Mouse (Mus musculus) heart, postnatal 0 days (tissue): ENCODE measurements around the gene Hnrnpa1. TPM values are rescaled to one million over a fixed set of nuclear protein-coding genes. Genes with fewer than 3 reads are reported as not detected.
"Not testable (repeated sequence)": the region's sequence is repeated elsewhere in the genome, so short reads cannot be mapped to it uniquely, and the experiment has no call there.

Experiments used
- ATAC-seq: fragments of 200-750 bp; cut with Nextera tagmentation; 2 replicates; pipeline ENCODE4 v1.8.0; 2017; ENCODE audit warnings: low read depth, moderate number of reproducible peaks, moderate library complexity; ENCODE audit not compliant: insufficient read depth
- DNase-seq: peaks from one replicate; pipeline ENCODE4 v3.0.0-alpha.2; 2016; ENCODE audit warnings: low spot score
- H3K27ac ChIP-seq: fragments of 300-500 bp; sonication (generic); 2 replicates; pipeline ENCODE4 v1.5.1; 2014; ENCODE audit warnings: low read depth, mild to moderate bottlenecking
- H3K27me3 ChIP-seq: fragments of 300-500 bp; sonication (generic); 2 replicates; pipeline ENCODE4 v1.6.1; 2014; ENCODE audit warnings: low read length, mixed read lengths; ENCODE audit not compliant: control insufficient read depth, insufficient read depth
- H3K36me3 ChIP-seq: fragments of 300-500 bp; sonication (generic); replicated peaks from 2 replicates; pipeline ENCODE4 v1.6.1; 2014; ENCODE audit warnings: low read length, mixed read lengths; ENCODE audit not compliant: control insufficient read depth, insufficient read depth
- H3K4me1 ChIP-seq: fragments of 300-500 bp; sonication (generic); 2 replicates; pipeline ENCODE4 v1.6.1; 2014; ENCODE audit warnings: antibody characterized with exemption; ENCODE audit not compliant: control insufficient read depth, insufficient read depth
- H3K4me2 ChIP-seq: fragments of 300-500 bp; sonication (generic); 2 replicates; pipeline ENCODE4 v1.6.1; 2014; ENCODE audit warnings: low read depth, mild to moderate bottlenecking, low read length, moderate library complexity
- H3K4me3 ChIP-seq: fragments of 300-500 bp; sonication (generic); 2 replicates; pipeline ENCODE4 v1.5.1; 2014; ENCODE audit warnings: low read depth, low read length
- H3K9ac ChIP-seq: fragments of 300-500 bp; sonication (generic); replicated peaks from 2 replicates; pipeline ENCODE4 v1.6.1; 2014; ENCODE audit warnings: low read depth, low read length, mixed read lengths
- H3K9me3 ChIP-seq: fragments of 300-500 bp; sonication (generic); replicated peaks from 2 replicates; pipeline ENCODE4 v1.6.1; 2016; ENCODE audit warnings: low read length; ENCODE audit not compliant: control insufficient read depth
- CTCF ChIP-seq: IDR thresholded peaks from 2 replicates; pipeline ENCODE4 v1.5.1; 2016; ENCODE audit warnings: antibody characterized with exemption, control low read depth, low read depth
- EP300 ChIP-seq: IDR thresholded peaks from 2 replicates; pipeline ENCODE4 v1.6.1; 2016; ENCODE audit warnings: antibody characterized with exemption, low read depth
- WGBS: fragments of 180-500 bp; shearing (Covaris S2); extraction: QIAGEN DNeasy Blood & Tissue Kit; methylation state at CpG from one replicate; pipeline ENCODE4 v1.1.7; 2014; 5-methylcytosine and 5-hydroxymethylcytosine counted together
- polyA plus RNA-seq: library from polyadenylated mRNA; unstranded; fragments of >200 nt; fragmentation: Nextera tagmentation; extraction: Ambion mirVana; gene quantifications from 2 replicates; pipeline ENCODE4 v1.2.1, GENCODE M21; 2015
- total RNA-seq: library from RNA; depleted of rRNA; stranded (reverse); fragments of >200 nt; gene quantifications from 2 replicates; pipeline ENCODE4 v1.2.3, GENCODE M21; 2014; ENCODE audit warnings: low replicate concordance

Hnrnpa1 gene
- total and polyA plus RNA-seq, 2 experiments from 2014 or later: 37.0 to 284 TPM

- Histone ChIP-seq H3K27ac (peak overlapping the region; percentile 64), H3K4me3 (no peak overlapping the region), H3K27me3 (no peaks in the 10 kb centered on the region), H3K36me3 (0 out of 2 replicates have a peak, but pooled peaks cover 5% of the 10 kb centered on the region), H3K9ac (no peak overlapping the region), H3K9me3 (no peaks in the 10 kb centered on the region), H3K4me2 (no peak overlapping the region), H3K4me1 (peaks cover 9% of the 10 kb centered on the region)
- DNase-seq: no peak
- WGBS: 40% methylated on average over 2 of the region's 2 CpGs
- TF ChIP-seq CTCF (no peak), EP300 (no peak)
- ATAC-seq: no peak
Measured at GRCm38 (mm10) chr15:103233119-103233518, 7.1 kb upstream of the Hnrnpa1 start.

- peaks cover 17% of the 10 kb centered on the region for H3K4me1 ChIP-seq
- TF ChIP-seq CTCF: no peak
- TF ChIP-seq EP300: no peak
- H3K27me3 ChIP-seq: no peaks in the 10 kb centered on the region
- no peak overlapping the region for H3K4me2 ChIP-seq
- no peak for ATAC-seq
- no peak for DNase-seq
- 87% methylated on average over 7 of the region's 7 CpGs for WGBS
- no peak overlapping the region for H3K4me3 ChIP-seq
- peaks cover 14% of the 10 kb centered on the region for H3K36me3 ChIP-seq
- no peak overlapping the region for H3K27ac ChIP-seq
- no peak overlapping the region for H3K9ac ChIP-seq
- no peaks in the 10 kb centered on the region for H3K9me3 ChIP-seq
Measured at GRCm38 (mm10) chr15:103237295-103237694, 2.9 kb upstream of the Hnrnpa1 start.

GRCm38 (mm10) chr15:103239130-103239684, 1.0 kb upstream of the Hnrnpa1 start:
- Histone ChIP-seq H3K27me3 (no peaks in the 10 kb centered on the region), H3K4me1 (peaks cover 23% of the 10 kb centered on the region), H3K4me2 (peak overlapping the region; percentile 62), H3K27ac (peak overlapping the region; percentile 95), H3K4me3 (peak overlapping the region; percentile 65), H3K9me3 (no peaks in the 10 kb centered on the region), H3K36me3 (peaks cover 33% of the 10 kb centered on the region), H3K9ac (peak overlapping the region; percentile 40; the same call in 1 of the 2 replicates)
- under 1% methylated on average over 26 of the region's 26 CpGs for WGBS
- DNase-seq (peak; percentile 98), ATAC-seq (peak; percentile 80)
- TF ChIP-seq CTCF (no peak), EP300 (no peak; the same call in 1 of the 2 replicates)

DNA sequence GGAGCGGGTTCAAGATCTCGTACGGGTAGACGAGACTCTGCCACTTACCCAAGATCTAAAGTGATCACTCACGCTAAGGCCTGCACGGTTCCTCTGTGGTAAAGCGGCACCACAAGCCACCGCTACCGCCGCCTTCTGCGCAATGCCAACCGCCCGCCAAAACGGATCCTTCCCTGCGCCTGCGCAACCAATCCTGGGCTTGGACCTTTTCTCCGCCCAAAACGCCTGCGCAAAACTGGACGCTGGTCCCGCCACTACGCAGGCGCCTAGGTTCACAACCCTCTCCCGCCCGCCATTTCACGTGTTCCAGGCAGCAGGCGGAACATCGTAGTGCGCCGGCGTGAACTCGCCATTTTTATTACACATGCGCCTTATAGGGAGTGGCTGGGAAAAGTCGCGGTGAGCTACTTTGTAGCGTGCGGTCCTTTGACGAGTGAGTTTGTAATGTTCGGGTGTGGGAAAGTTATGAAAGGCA, 510 bp upstream of the Hnrnpa1 start, which contains the start of gene Cbx5:
TSS of gene Cbx5 (minus strand) at position 132 of the 475 bp plus-strand sequence.
- Histone ChIP-seq H3K4me2 (peak within 1 kb of the TSS; percentile 62), H3K4me3 (peak within 1 kb of the TSS; percentile 65), H3K36me3 (peaks cover 32% of the 10 kb centered on the region), H3K9me3 (no peaks in the 10 kb centered on the region), H3K27me3 (no peaks in the 10 kb centered on the region), H3K9ac (peak within 1 kb of the TSS; percentile 84), H3K27ac (peak within 1 kb of the TSS; percentile 95), H3K4me1 (peaks cover 23% of the 10 kb centered on the region)
- TF ChIP-seq CTCF (no peak), EP300 (no peak; the same call in 1 of the 2 replicates)
- peak; percentile 90 for ATAC-seq
- peak; percentile 97 for DNase-seq
- WGBS: under 1% methylated on average over 39 of the region's 39 CpGs

- peak overlapping the region; percentile 84 for H3K9ac ChIP-seq
- H3K4me3 ChIP-seq: peak overlapping the region; percentile 65
- H3K36me3 ChIP-seq: peaks cover 44% of the 10 kb centered on the region
- H3K4me1 ChIP-seq: peaks cover 23% of the 10 kb centered on the region
- DNase-seq, H3K9me3 ChIP-seq, H3K27me3 ChIP-seq, ATAC-seq: not testable (repeated sequence)
- H3K27ac ChIP-seq: peak overlapping the region; percentile 95
- 7% methylated on average over 12 of the region's 12 CpGs for WGBS
- peak overlapping the region; percentile 62 for H3K4me2 ChIP-seq
Measured at GRCm38 (mm10) chr15:103241071-103242018, 1.1 kb downstream of the Hnrnpa1 start.
